Mouse (Mus musculus): ENCODE data around the gene Sst. TPM values are rescaled to one million over a fixed set of nuclear protein-coding genes. Genes with fewer than 3 reads are reported as not detected.
A peak's percentile ranks its signal among the peaks of the same experiment; 100 is the strongest.
"Not testable (repeated sequence)": the region's sequence is repeated elsewhere in the genome, so short reads cannot be mapped to it uniquely, and the experiment has no call there.

The Sst gene
- total and polyA plus RNA-seq, 2 experiments = not detected

DNA sequence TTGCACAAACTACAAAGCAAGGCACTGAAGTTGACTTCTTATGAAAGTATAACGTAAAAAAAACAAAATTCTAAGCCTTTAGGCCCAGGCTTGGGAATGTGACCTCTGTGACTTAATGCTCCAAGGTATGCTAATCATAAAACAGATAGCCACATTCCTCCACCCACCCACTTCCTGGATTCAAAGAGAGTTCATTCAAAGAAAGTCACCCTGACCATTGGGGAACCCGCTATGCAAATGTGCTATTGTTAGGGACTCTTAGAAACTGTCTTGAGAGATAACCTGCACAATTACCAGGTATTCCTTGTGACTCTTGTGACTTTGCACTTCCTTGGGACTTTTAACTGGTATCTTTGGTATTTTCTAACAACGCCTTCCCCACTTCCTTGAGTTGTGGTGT, 15.8 kb upstream of the Sst start:
- not testable (repeated sequence) for H3K36me3 ChIP-seq (ENCODE audit: control insufficient read depth, insufficient read depth, low read length); DNase-seq (ENCODE audit: extremely low read depth, low read depth, low spot score); H3K4me1 ChIP-seq (ENCODE audit: control insufficient read depth, insufficient read depth, low read length); H3K27ac ChIP-seq (replicated peaks; ENCODE audit: insufficient read depth, low read depth, low read length); H3K4me3 ChIP-seq (ENCODE audit: insufficient read depth, low read depth, low read length); H3K79me2 ChIP-seq (ENCODE audit: control insufficient read depth, insufficient read depth, low read length); H3K9ac ChIP-seq (ENCODE audit: low read depth, low read length); H3K27me3 ChIP-seq (ENCODE audit: control insufficient read depth, insufficient read depth, low read length)
- whole genome bisulfite sequencing = 89% methylated on average over 3 of the region's 3 CpGs

DNA sequence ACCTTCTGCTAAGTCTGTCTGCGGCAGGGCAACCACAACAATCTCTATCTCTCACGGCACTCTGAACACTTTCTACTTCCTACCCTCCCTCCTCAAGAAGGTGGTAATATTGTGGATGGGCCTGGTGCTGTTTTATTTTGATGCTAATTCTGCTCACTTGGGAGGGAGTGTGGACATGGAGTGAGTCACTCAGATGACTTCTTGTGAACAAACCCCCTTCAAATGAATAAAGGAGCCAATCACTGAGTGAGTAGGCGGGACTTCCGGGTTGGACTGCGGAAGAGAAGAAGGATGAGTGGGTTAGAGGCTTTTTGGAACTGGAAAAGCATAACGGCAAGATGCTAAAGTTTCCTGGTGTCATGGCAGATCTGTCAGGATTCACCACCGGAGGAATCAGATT, 10.7 kb upstream of the Sst start:
- Histone ChIP-seq H3K79me2 (ENCODE audit: control insufficient read depth, insufficient read depth, low read length) (no peaks in the 10 kb centered on the region), H3K36me3 (ENCODE audit: control insufficient read depth, insufficient read depth, low read length) (no peaks in the 10 kb centered on the region), H3K27me3 (ENCODE audit: control insufficient read depth, insufficient read depth, low read length) (no peaks in the 10 kb centered on the region), H3K27ac (replicated peaks; ENCODE audit: insufficient read depth, low read depth, low read length) (no peak overlapping the region), H3K4me3 (ENCODE audit: insufficient read depth, low read depth, low read length) (no peak overlapping the region), H3K4me1 (ENCODE audit: control insufficient read depth, insufficient read depth, low read length) (peaks cover 3% of the 10 kb centered on the region; the same call in 1 of the 2 replicates), H3K9ac (ENCODE audit: low read depth, low read length) (no peak overlapping the region)
- TF ChIP-seq CTCF (IDR thresholded peaks at IDR 0.05; ENCODE audit: low read depth, low read length) (no peak), POLR2A (IDR thresholded peaks at IDR 0.05; ENCODE audit: extremely low read depth, insufficient read depth, low read length) (no peak)
- WGBS = 85% methylated on average over 7 of the region's 7 CpGs
- DNase-seq (ENCODE audit: extremely low read depth, low read depth, low spot score) = no peak

DNA sequence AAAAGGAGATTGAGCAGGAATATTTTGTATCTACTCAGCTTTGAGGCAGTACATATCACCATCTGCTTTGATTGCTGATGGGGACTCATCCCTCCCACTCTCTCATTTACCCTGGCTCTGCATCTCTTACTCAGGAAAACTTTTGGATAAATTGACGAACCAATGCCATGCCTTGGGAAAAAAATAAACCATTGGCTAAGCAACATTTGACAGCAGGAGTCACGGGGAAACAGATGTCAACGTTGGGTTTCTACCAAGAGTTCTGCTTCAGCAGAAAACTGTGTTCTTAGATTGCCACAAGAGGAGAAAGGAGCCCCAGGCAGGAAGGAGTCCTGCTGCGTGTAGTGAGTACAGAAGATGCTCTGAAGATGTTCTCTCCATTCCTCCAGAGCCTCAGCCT, 9.3 kb upstream of the Sst start:
- Histone ChIP-seq H3K27ac (replicated peaks; ENCODE audit: insufficient read depth, low read depth, low read length) (no peak overlapping the region), H3K4me3 (ENCODE audit: insufficient read depth, low read depth, low read length) (no peak overlapping the region), H3K27me3 (ENCODE audit: control insufficient read depth, insufficient read depth, low read length) (no peaks in the 10 kb centered on the region), H3K36me3 (ENCODE audit: control insufficient read depth, insufficient read depth, low read length) (no peaks in the 10 kb centered on the region), H3K4me1 (ENCODE audit: control insufficient read depth, insufficient read depth, low read length) (peaks cover 5% of the 10 kb centered on the region), H3K79me2 (ENCODE audit: control insufficient read depth, insufficient read depth, low read length) (no peaks in the 10 kb centered on the region), H3K9ac (ENCODE audit: low read depth, low read length) (no peak overlapping the region)
- TF ChIP-seq POLR2A (IDR thresholded peaks at IDR 0.05; ENCODE audit: extremely low read depth, insufficient read depth, low read length) (no peak), CTCF (IDR thresholded peaks at IDR 0.05; ENCODE audit: low read depth, low read length) (no peak)
- WGBS = 74% methylated on average over 4 of the region's 4 CpGs
- DNase-seq (ENCODE audit: extremely low read depth, low read depth, low spot score) = no peak

DNA sequence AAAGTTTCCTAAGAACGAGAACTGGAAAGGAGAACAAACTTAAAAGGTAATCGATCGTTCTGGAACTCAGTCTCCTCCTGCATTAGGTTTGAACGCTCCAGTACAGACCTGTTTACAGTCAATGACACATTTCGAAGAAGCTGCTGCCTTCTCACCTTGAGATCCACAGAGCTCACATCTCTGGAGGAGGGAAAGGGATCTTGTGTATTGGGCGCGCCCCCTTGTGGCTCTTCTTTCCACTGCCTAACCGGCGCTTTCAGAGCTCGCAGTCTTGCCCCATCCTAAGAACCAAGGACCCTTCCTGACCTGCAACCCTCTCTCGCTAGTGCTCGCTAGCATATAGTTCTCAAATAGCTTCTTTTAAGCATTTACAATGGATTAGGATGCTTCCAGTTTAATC, 8.1 kb upstream of the Sst start:
- no peak overlapping the region for H3K9ac ChIP-seq (ENCODE audit: low read depth, low read length)
- H3K27ac ChIP-seq (replicated peaks; ENCODE audit: insufficient read depth, low read depth, low read length) = no peak overlapping the region
- H3K27me3 ChIP-seq (ENCODE audit: control insufficient read depth, insufficient read depth, low read length) = no peaks in the 10 kb centered on the region
- no peaks in the 10 kb centered on the region for H3K36me3 ChIP-seq (ENCODE audit: control insufficient read depth, insufficient read depth, low read length)
- WGBS = 7% methylated on average over 12 of the region's 12 CpGs
- H3K4me3 ChIP-seq (ENCODE audit: insufficient read depth, low read depth, low read length) = no peak overlapping the region
- H3K4me1 ChIP-seq (ENCODE audit: control insufficient read depth, insufficient read depth, low read length) = peaks cover 5% of the 10 kb centered on the region
- no peaks in the 10 kb centered on the region for H3K79me2 ChIP-seq (ENCODE audit: control insufficient read depth, insufficient read depth, low read length)
- DNase-seq (ENCODE audit: extremely low read depth, low read depth, low spot score) = peak; percentile 59
- no peak for TF ChIP-seq POLR2A (IDR thresholded peaks at IDR 0.05; ENCODE audit: extremely low read depth, insufficient read depth, low read length)
- peak; percentile 83 for TF ChIP-seq CTCF (IDR thresholded peaks at IDR 0.05; ENCODE audit: low read depth, low read length)

DNA sequence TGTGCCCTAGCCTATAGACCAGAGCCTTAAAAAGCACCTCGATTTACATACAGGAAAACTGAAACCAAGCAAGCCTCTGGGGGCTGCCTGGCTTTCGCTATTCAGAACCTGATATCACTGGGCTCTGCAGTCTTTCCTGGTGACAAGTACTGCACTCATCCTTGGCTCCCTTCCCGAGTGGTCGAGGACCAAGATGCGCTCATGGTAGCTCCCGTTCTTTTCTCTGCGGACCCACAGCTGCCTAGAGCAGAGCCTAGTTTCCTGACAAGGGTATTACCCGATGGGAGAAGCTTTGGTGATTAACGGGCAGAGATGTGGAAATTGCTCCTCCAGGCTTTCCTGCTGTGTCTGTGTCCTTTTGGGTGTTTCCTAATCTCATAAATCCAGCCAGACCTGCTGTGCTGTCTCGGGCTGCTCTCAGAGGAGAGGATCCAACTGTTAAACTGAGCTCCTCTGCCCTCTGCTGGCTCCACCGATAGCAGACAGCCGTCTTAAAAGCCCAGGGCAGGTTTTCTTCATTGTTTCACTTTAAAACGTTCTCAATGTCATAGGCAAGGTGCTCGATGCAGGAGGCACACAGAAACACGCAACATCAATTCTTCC, 7.3 kb upstream of the Sst start:
- H3K27me3 ChIP-seq (ENCODE audit: control insufficient read depth, insufficient read depth, low read length) = no peaks in the 10 kb centered on the region
- WGBS = 13% methylated on average over 15 of the region's 15 CpGs
- H3K4me3 ChIP-seq (ENCODE audit: insufficient read depth, low read depth, low read length) = no peak overlapping the region
- no peak overlapping the region for H3K27ac ChIP-seq (replicated peaks; ENCODE audit: insufficient read depth, low read depth, low read length)
- DNase-seq (ENCODE audit: extremely low read depth, low read depth, low spot score) = peak; percentile 74
- no peak for TF ChIP-seq POLR2A (IDR thresholded peaks at IDR 0.05; ENCODE audit: extremely low read depth, insufficient read depth, low read length)
- TF ChIP-seq CTCF (IDR thresholded peaks at IDR 0.05; ENCODE audit: low read depth, low read length) = peak; percentile 82
- H3K4me1 ChIP-seq (ENCODE audit: control insufficient read depth, insufficient read depth, low read length) = peaks cover 5% of the 10 kb centered on the region
- no peaks in the 10 kb centered on the region for H3K36me3 ChIP-seq (ENCODE audit: control insufficient read depth, insufficient read depth, low read length)
- H3K79me2 ChIP-seq (ENCODE audit: control insufficient read depth, insufficient read depth, low read length) = no peaks in the 10 kb centered on the region
- H3K9ac ChIP-seq (ENCODE audit: low read depth, low read length) = no peak overlapping the region

DNA sequence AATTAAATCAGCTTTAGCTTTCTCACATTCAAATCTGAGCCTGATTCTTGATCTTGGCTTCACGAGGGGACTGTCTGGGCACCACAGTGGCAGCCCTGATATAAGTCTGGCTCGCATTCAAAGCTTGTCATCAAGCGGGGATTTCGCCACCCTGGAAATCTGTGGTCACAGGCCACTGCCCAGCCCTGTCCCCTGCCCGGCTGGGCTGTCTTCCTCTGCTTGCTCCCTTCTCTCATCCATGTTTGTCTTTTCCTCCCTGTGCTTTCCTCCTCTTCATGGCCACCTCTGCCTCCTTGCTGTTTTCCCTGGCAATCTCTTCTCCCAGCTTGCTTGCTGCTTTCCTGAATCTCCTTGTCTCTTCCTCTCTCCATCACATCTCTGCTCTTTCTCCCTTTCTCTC, 6.7 kb upstream of the Sst start:
- 27% methylated on average over 5 of the region's 5 CpGs for WGBS
- Histone ChIP-seq H3K27me3 (ENCODE audit: control insufficient read depth, insufficient read depth, low read length) (no peaks in the 10 kb centered on the region), H3K4me3 (ENCODE audit: insufficient read depth, low read depth, low read length) (no peak overlapping the region), H3K36me3 (ENCODE audit: control insufficient read depth, insufficient read depth, low read length) (no peaks in the 10 kb centered on the region), H3K27ac (replicated peaks; ENCODE audit: insufficient read depth, low read depth, low read length) (no peak overlapping the region), H3K4me1 (ENCODE audit: control insufficient read depth, insufficient read depth, low read length) (peaks cover 5% of the 10 kb centered on the region), H3K79me2 (ENCODE audit: control insufficient read depth, insufficient read depth, low read length) (no peaks in the 10 kb centered on the region), H3K9ac (ENCODE audit: low read depth, low read length) (no peak overlapping the region)
- TF ChIP-seq CTCF (IDR thresholded peaks at IDR 0.05; ENCODE audit: low read depth, low read length) = no peak
- TF ChIP-seq POLR2A (IDR thresholded peaks at IDR 0.05; ENCODE audit: extremely low read depth, insufficient read depth, low read length) = no peak
- DNase-seq (ENCODE audit: extremely low read depth, low read depth, low spot score) = peak; percentile 38

Measured in liver, adult 2 months (tissue).